8 mouse cellular contexts compared by ENCODE assay signal in genomic region chr9:107627387-107628255, GRCm38 (mm10). TPM values are rescaled to one million over a fixed set of nuclear protein-coding genes. Genes with fewer than 3 reads are reported as not detected.
DNase-seq lines count a peak whose midpoint lies in the region; ATAC-seq and TF ChIP-seq lines count a peak whose summit lies in the region.

No protein-coding gene starts in this region.

- no peaks in the 10 kb centered on the region for H3K27me3 ChIP-seq in forebrain, embryonic 10.5 days (ENCODE audit: poor library complexity, severe bottlenecking)
- H3K27me3 ChIP-seq in limb, embryonic 11.5 days (ENCODE audit: control insufficient read depth, insufficient read depth, low read length): no peaks in the 10 kb centered on the region

- 28% methylated on average over 20 of the region's 20 CpGs for WGBS in lung, adult 2 months
- WGBS in forebrain, embryonic 10.5 days: 22% methylated on average over 20 of the region's 20 CpGs
- 43% methylated on average over 20 of the region's 20 CpGs for WGBS in limb, embryonic 11.5 days
- WGBS in olfactory bulb, adult 2 months: 28% methylated on average over 20 of the region's 20 CpGs

- H3K4me2 ChIP-seq in limb, embryonic 11.5 days (ENCODE audit: low read depth, severe bottlenecking): peak overlapping the region; percentile 36; the same call in 1 of the 2 replicates

- H3K9ac ChIP-seq in limb, embryonic 11.5 days (ENCODE audit: low read length): peak overlapping the region; percentile 34

- peaks cover 82% of the 10 kb centered on the region for H3K4me1 ChIP-seq in lung, adult 2 months (ENCODE audit: control insufficient read depth, insufficient read depth, low read length)
- peaks cover 89% of the 10 kb centered on the region for H3K4me1 ChIP-seq in forebrain, embryonic 10.5 days
- peaks cover 62% of the 10 kb centered on the region for H3K4me1 ChIP-seq in limb, embryonic 11.5 days (ENCODE audit: control insufficient read depth, insufficient read depth, low read length)
- H3K4me1 ChIP-seq in olfactory bulb, adult 2 months (ENCODE audit: control insufficient read depth, insufficient read depth, low read length): peaks cover 73% of the 10 kb centered on the region

- peak; percentile 9 for DNase-seq in lung, adult 2 months
- no peak for DNase-seq in lung, postnatal 14 days
- no peak for DNase-seq in forebrain, embryonic 10.5 days (ENCODE audit: extremely low spot score, low spot score)
- DNase-seq in limb, embryonic 11.5 days (ENCODE audit: low spot score): no peak
- no peak for DNase-seq in natural killer cell, adult 2 months (ENCODE audit: low spot score in 2 of 2)
- no peak for DNase-seq in spleen, postnatal 4 days (ENCODE audit: low spot score in 2 of 2)
- no peak for DNase-seq in kidney, adult 9 months

- ATAC-seq in limb, embryonic 11.5 days (ENCODE audit: insufficient number of reproducible peaks, low FRiP score, low TSS enrichment, low read depth): no peak

- no peaks in the 10 kb centered on the region for H3K9me3 ChIP-seq in forebrain, embryonic 10.5 days
- H3K9me3 ChIP-seq in limb, embryonic 11.5 days (ENCODE audit: control insufficient read depth, low read length): no peaks in the 10 kb centered on the region; the same call in 1 of the 2 replicates

- no peak for TF ChIP-seq POLR2A in lung, adult 2 months (IDR thresholded peaks at IDR 0.05; ENCODE audit: borderline replicate concordance, extremely low read depth, low read depth, low read length)
- no peak for TF ChIP-seq POLR2A in olfactory bulb, adult 2 months (IDR thresholded peaks at IDR 0.05; ENCODE audit: insufficient read depth, low read depth, low read length)

- peaks cover 85% of the 10 kb centered on the region for H3K36me3 ChIP-seq in forebrain, embryonic 10.5 days (replicated peaks)
- peaks cover 11% of the 10 kb centered on the region; the same call in 1 of the 2 replicates for H3K36me3 ChIP-seq in limb, embryonic 11.5 days (ENCODE audit: control insufficient read depth, insufficient read depth, low read length)

- H3K4me3 ChIP-seq in lung, adult 2 months (replicated peaks; ENCODE audit: extremely low read depth, low read depth, low read length): no peak overlapping the region
- H3K4me3 ChIP-seq in forebrain, embryonic 10.5 days: peak overlapping the region; percentile 80
- H3K4me3 ChIP-seq in limb, embryonic 11.5 days (ENCODE audit: low read depth, low read length): no peak overlapping the region
- H3K4me3 ChIP-seq in olfactory bulb, adult 2 months (ENCODE audit: insufficient read depth, low read depth, low read length): no peak overlapping the region

- no peak for TF ChIP-seq CTCF in lung, adult 2 months (IDR thresholded peaks at IDR 0.05; ENCODE audit: insufficient read depth, low read length)
- TF ChIP-seq CTCF in olfactory bulb, adult 2 months (IDR thresholded peaks at IDR 0.05; ENCODE audit: insufficient read depth, low read depth, low read length): no peak

- H3K27ac ChIP-seq in forebrain, embryonic 10.5 days: peak overlapping the region; percentile 97
- H3K27ac ChIP-seq in limb, embryonic 11.5 days (replicated peaks; ENCODE audit: low read depth, low read length): peak overlapping the region; percentile 79
- H3K27ac ChIP-seq in olfactory bulb, adult 2 months (ENCODE audit: insufficient read depth, low read depth, low read length): peak overlapping the region; percentile 55

RNA-seq across cellular contexts. Expression of gene Gnai2, which starts 7.5 kb away (rescaled TPM):
- polyA plus RNA-seq in lung, adult 2 months (2012; rRNA removed): 844 and 991 TPM in 2 replicates
- polyA plus RNA-seq in forebrain, embryonic 10.5 days (2016; fragmentation: Nextera tagmentation; extraction: Ambion mirVana): 526 and 533 TPM in 2 replicates
- polyA plus RNA-seq in limb, embryonic 11.5 days (2014; fragmentation: Nextera tagmentation; extraction: Ambion mirVana): 336 and 358 TPM in 2 replicates
- polyA plus RNA-seq in olfactory bulb, adult 2 months (2012; ENCODE audit: insufficient read depth, insufficient read length, low replicate concordance, missing spikeins): 1,429 TPM in 1 of 2 replicates, not detected in the other

RNA-seq across cellular contexts. Expression of gene Sema3b, which starts 18.6 kb away (rescaled TPM):
- 81.0 and 95.6 TPM in 2 replicates for polyA plus RNA-seq in lung, adult 2 months (2012; rRNA removed)
- 1.4 and 2.0 TPM in 2 replicates for polyA plus RNA-seq in forebrain, embryonic 10.5 days (2016; fragmentation: Nextera tagmentation; extraction: Ambion mirVana)
- polyA plus RNA-seq in limb, embryonic 11.5 days (2014; fragmentation: Nextera tagmentation; extraction: Ambion mirVana): 3.4 and 3.7 TPM in 2 replicates
- not detected in 2 replicates for polyA plus RNA-seq in olfactory bulb, adult 2 months (2012; ENCODE audit: insufficient read depth, insufficient read length, low replicate concordance, missing spikeins)

RNA-seq across cellular contexts. Expression of gene Ifrd2, which starts 40.2 kb away (rescaled TPM):
- 41.5 and 41.8 TPM in 2 replicates for polyA plus RNA-seq in lung, adult 2 months (2012; rRNA removed)
- polyA plus RNA-seq in forebrain, embryonic 10.5 days (2016; fragmentation: Nextera tagmentation; extraction: Ambion mirVana): 58.6 and 66.8 TPM in 2 replicates
- 47.6 and 49.0 TPM in 2 replicates for polyA plus RNA-seq in limb, embryonic 11.5 days (2014; fragmentation: Nextera tagmentation; extraction: Ambion mirVana)
- not detected in 2 replicates for polyA plus RNA-seq in olfactory bulb, adult 2 months (2012; ENCODE audit: insufficient read depth, insufficient read length, low replicate concordance, missing spikeins)

RNA-seq across cellular contexts. Expression of gene Slc38a3, which starts 41.7 kb away (rescaled TPM):
- 1.8 and 16.1 TPM in 2 replicates for polyA plus RNA-seq in lung, adult 2 months (2012; rRNA removed)
- 8.8 and 9.0 TPM in 2 replicates for polyA plus RNA-seq in forebrain, embryonic 10.5 days (2016; fragmentation: Nextera tagmentation; extraction: Ambion mirVana)
- polyA plus RNA-seq in limb, embryonic 11.5 days (2014; fragmentation: Nextera tagmentation; extraction: Ambion mirVana): 3.4 and 4.1 TPM in 2 replicates
- polyA plus RNA-seq in olfactory bulb, adult 2 months (2012; ENCODE audit: insufficient read depth, insufficient read length, low replicate concordance, missing spikeins): not detected in 2 replicates

RNA-seq across cellular contexts. Expression of gene Hyal3, which starts 47.0 kb away (rescaled TPM):
- polyA plus RNA-seq in lung, adult 2 months (2012; rRNA removed): 1.7 and 1.8 TPM in 2 replicates
- 0.42 and 0.47 TPM in 2 replicates for polyA plus RNA-seq in forebrain, embryonic 10.5 days (2016; fragmentation: Nextera tagmentation; extraction: Ambion mirVana)
- 0.54 and 0.57 TPM in 2 replicates for polyA plus RNA-seq in limb, embryonic 11.5 days (2014; fragmentation: Nextera tagmentation; extraction: Ambion mirVana)
- not detected in 2 replicates for polyA plus RNA-seq in olfactory bulb, adult 2 months (2012; ENCODE audit: insufficient read depth, insufficient read length, low replicate concordance, missing spikeins)

Comparison
In these comparisons a context has a peak if more than half of its experiments do, and no peak if none do; other contexts are left out.
1. RNA of gene Sema3b, which starts 18.6 kb away (polyA plus RNA-seq): 81.0 to 95.6 TPM in lung, adult 2 months; 3.4 to 3.7 TPM in limb, embryonic 11.5 days, 1.4 to 2.0 TPM in forebrain, embryonic 10.5 days and not detected in olfactory bulb, adult 2 months; every median in the first group is over 10 times any median in the second.
2. RNA of gene Ifrd2, which starts 40.2 kb away (polyA plus RNA-seq): 58.6 to 66.8 TPM in forebrain, embryonic 10.5 days, 47.6 to 49.0 TPM in limb, embryonic 11.5 days and 41.5 to 41.8 TPM in lung, adult 2 months; not detected in olfactory bulb, adult 2 months; every median in the first group is over 10 times any median in the second.
3. Peak in every context shown above with its lines, with median percentiles within 50 percentile points of each other: H3K27ac ChIP-seq.